Mouse (Mus musculus) bone marrow, adult 2 months (tissue): ENCODE data around the gene Setd5.

Experiments used
- CTCF ChIP-seq: fragments of 200-500 bp; IDR thresholded peaks from 2 replicates; pipeline ENCODE4 v1.5.1; 2011; ENCODE audit warnings: low read length, control low read depth; ENCODE audit not compliant: control insufficient read depth, insufficient read depth
- POLR2A ChIP-seq: fragments of 200-500 bp; IDR thresholded peaks from 2 replicates; pipeline ENCODE4 v1.6.1; 2011; ENCODE audit warnings: low read depth, mild to moderate bottlenecking, control low read depth, low read length, borderline replicate concordance; ENCODE audit not compliant: control insufficient read depth

- TF ChIP-seq POLR2A, result no peak
- no peak for TF ChIP-seq CTCF
Observed at GRCm38 (mm10) chr6:113075261-113075660, 1.9 kb upstream of the Setd5 start.
